Mouse (Mus musculus) heart, adult 8-10 months (tissue): ENCODE data around the gene Knop1. TPM values are rescaled to one million over a fixed set of nuclear protein-coding genes. Genes with fewer than 3 reads are reported as not detected.

ENCODE experiments used
- DNase-seq: peaks from one replicate; pipeline ENCODE4 v3.0.0; 2022; ENCODE audit warnings: low spot score
- total RNA-seq, 4 experiments: library from RNA; stranded (reverse); gene quantifications; 2 replicates each; pipeline ENCODE4 v1.2.4; 2022

Gene Knop1
- total RNA-seq = 10 to 100 TPM; 13.0 to 14.8 (median 14.0) TPM

- no peak for DNase-seq
Measured at GRCm38 (mm10) chr7:118855877-118856304, at the start of gene Knop1. Gene Knop1 (minus strand): TSS chr7:118856254.

GRCm38 (mm10) chr7:118904530-118904929, 48.5 kb upstream of the Knop1 start:
- DNase-seq = no peak

- no peak for DNase-seq
Measured at GRCm38 (mm10) chr7:118903879-118904278, 47.8 kb upstream of the Knop1 start.

GRCm38 (mm10) chr7:118902944-118903343, 46.9 kb upstream of the Knop1 start:
- no peak for DNase-seq

DNA sequence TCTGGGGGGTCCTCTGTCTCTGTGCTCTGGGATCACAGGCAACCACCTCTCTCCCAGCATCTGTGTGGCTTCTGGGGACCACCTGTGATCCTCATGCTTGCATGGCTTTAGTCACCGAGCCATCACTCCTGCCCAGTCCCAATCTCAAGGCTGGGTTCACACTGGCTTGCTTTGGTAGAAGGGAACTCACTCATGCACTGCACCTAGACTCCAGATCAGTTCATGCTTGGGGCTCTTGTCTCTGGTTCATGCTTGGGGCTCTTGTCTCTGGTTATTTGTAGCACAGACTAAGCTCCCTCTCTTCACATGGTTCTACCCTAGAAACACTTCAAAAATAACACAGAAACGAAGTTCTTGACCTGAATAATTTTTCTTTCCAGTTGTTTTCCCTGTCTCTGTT, 44.0 kb upstream of the Knop1 start:
- no peak for DNase-seq

- DNase-seq = no peak
Measured at GRCm38 (mm10) chr7:118898063-118898462, 42.0 kb upstream of the Knop1 start.

- no peak for DNase-seq
Measured at GRCm38 (mm10) chr7:118895469-118896450, 39.7 kb upstream of the Knop1 start.

- no peak for DNase-seq
Measured at GRCm38 (mm10) chr7:118889046-118889680, 33.1 kb upstream of the Knop1 start.

DNA sequence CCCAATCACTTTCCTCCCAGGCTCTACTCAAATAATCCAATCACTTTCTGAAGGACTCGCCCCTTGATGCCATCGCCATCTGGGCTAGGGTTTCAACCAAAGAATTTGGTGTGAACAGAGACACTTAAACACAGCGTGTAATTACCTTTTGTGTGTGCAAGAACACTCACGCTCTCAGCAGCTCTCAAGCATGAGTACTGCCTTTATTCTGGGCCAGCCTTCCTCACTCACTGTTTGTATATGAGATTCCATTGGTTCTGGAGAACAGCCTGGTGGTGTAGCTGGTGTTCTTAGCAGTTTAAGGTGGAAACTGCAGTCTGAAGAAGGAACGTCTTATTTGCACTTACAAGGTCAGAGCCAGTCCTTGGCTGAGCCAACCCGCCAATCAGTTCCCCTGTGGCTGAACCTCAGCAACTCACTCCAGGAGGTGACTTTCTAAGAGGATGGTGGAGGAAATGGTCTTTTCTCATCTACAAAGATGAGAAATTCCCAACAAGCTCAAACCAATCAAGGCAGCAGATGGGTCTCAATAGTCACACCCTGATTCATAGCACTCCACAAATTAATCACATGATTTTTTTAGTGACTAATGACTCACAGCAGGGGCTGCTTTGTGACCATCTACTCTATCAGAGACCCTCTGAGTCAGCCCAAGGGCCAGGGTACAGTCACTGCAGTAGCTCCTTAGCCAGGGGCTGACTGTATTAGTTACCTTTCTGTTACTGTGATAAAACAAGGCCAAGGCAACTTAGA, 31.4 kb upstream of the Knop1 start:
- no peak for DNase-seq

DNA sequence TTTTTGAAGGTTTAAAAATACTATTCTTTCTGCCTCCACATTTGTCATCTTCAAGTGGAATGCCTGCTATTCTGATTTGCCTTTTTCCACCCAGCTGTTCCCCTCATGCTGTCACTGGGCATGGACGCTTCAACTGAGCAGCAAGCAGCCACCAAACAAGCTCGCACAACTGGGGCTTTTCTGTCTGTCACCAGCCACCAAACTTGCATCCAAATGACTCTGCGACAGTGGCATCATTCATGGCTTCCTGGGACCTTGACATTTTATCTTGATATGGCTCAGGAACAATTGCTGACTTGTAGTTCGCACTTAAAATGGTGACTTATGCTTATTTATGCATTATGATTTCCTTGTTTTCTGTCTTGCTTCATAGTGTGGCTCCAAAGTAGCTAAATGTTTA, 28.9 kb upstream of the Knop1 start:
- DNase-seq = no peak

- DNase-seq = no peak
Measured at GRCm38 (mm10) chr7:118883957-118884356, 27.9 kb upstream of the Knop1 start.

- no peak for DNase-seq
Measured at GRCm38 (mm10) chr7:118879466-118880029, 23.5 kb upstream of the Knop1 start.

DNA sequence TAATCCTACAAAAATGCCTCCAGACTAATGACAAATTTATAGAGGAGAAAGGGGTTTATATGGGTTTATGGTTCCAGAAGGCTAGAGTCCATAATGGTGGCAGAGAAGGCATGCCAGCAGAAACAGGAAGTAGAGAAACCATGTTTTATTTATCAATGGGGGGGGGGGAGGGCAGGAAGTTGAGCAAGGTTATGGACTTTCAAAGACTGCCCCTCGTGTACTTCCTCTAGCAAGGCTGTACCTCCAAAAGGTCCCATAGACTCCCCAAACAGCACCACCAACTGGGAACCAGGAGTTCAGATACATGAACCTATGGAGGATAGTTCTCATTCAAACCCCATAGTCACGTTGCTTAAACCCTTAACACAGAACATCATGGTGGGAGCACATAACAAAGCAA, 9.3 kb upstream of the Knop1 start:
- DNase-seq = no peak

DNA sequence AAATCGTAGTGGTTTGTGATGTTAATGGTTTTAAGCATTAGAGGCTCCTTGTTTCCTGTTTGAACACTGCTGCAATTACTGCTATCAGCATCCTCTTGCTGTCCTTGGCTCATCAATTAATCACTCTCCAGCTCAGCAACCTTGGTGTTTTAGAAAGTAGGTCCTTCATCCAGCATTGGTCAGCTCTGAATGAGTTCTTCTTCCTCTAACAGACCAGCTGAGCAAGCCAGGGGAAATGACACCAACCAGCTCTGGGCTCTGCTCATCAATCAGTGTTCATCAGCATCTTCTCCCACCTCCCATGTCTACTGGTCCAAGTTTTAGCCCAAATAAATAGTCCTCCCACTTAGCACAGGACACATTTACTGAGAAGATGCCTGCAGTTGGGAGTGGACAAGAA, 2.6 kb upstream of the Knop1 start:
- DNase-seq = no peak

- DNase-seq = peak; percentile 89
Measured at GRCm38 (mm10) chr7:118855171-118855876, 730 bp downstream of the Knop1 start, which contains the start of gene Iqck. Gene Iqck (plus strand): TSS chr7:118855752.

- DNase-seq = no peak
Measured at GRCm38 (mm10) chr7:118854606-118855005, 1.4 kb downstream of the Knop1 start.

GRCm38 (mm10) chr7:118852611-118853010, 3.4 kb downstream of the Knop1 start:
- DNase-seq = no peak

GRCm38 (mm10) chr7:118851571-118851970, 4.5 kb downstream of the Knop1 start:
- DNase-seq = no peak

DNA sequence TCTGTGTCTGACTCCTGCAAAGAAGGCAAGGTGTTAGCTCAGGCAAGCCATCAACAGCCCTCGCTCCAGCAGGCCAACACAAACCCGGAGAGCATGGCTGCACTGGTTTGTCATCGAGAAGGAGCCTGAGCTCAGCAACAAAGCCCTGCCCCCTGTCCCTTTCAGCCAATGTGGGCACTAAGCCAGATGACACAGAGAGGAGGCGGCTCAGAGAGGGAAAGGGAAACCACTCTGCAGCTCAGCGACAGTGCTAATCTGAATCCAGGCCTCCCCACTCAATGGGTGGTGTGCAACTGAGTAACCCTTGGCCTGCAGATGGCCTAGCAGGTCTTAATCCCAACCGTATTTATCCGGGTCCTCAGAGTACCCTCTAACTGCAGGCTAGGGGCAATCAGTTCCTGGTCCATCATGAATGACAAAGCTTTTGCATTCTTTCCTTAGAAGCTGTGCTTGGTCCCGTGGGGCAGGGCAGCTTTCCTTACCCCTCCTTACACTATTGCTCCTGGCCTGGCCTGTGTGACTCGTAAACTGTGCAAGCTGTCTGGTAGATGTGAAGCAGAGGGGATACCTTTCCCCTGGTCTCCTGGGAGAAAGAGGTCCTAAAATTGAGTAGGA, 5.3 kb downstream of the Knop1 start:
- DNase-seq = no peak

- DNase-seq = no peak
Measured at GRCm38 (mm10) chr7:118849543-118850250, 6.4 kb downstream of the Knop1 start.
